8 mouse cellular contexts compared by ENCODE assay signal in the genomic region with DNA sequence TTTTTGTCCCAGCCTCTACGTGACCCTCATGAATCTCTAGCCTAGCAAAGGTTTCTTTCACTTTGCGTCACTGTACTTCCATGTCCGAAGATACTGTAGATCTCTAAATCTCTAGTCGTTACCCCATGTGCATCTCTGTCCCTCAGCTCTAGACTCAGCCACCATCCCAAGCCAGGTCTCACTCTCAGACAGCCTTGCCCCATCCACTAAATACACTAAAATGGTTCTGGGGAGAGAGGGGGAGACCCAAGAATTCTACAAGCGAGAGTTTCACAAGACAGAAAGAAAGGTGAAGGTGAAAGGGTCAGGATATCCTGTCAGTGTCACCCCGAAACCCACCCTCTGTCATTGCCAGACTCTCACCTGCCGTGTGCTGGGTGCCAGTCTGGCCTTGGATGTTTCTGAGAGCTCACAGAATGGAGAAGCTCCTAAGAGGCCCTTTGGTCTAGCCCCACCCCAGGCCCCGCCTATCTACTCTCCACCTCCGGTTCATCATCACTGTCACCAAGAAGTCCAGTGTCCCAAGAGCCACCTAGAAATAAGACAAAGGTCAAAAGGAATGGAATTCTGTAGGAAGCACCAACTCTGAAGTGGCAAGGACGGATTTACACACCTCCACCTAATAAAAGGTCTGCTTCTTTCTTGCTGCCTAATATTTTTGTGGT. TPM values are rescaled to one million over a fixed set of nuclear protein-coding genes. Genes with fewer than 3 reads are reported as not detected.
DNase-seq lines count a peak whose midpoint lies in the region; ATAC-seq and TF ChIP-seq lines count a peak whose summit lies in the region.

Gene Tnfaip8l2, minus strand, starts transcription at position 409 of the 665 bp plus-strand sequence.

- no peaks in the 10 kb centered on the region for H3K27me3 ChIP-seq in liver, embryonic 13.5 days
- no peaks in the 10 kb centered on the region for H3K27me3 ChIP-seq in small intestine, adult 2 months (ENCODE audit: control insufficient read depth, insufficient read depth, low read length)

- WGBS in liver, embryonic 13.5 days (ENCODE audit: insufficient replicate concordance), result 47% methylated on average over 10 of the region's 10 CpGs
- WGBS in small intestine, adult 2 months, result 65% methylated on average over 10 of the region's 10 CpGs

- peak within 1 kb of the TSS; percentile 54 for H3K4me3 ChIP-seq in gastrocnemius, adult 2 months
- H3K4me3 ChIP-seq in liver, embryonic 13.5 days (replicated peaks), result peak within 1 kb of the TSS; percentile 27
- peak within 1 kb of the TSS; percentile 50 for H3K4me3 ChIP-seq in small intestine, adult 2 months (ENCODE audit: low read depth, low read length)

- TF ChIP-seq CTCF in gastrocnemius, adult 2 months (IDR thresholded peaks at IDR 0.05), result no peak
- TF ChIP-seq CTCF in small intestine, adult 2 months (IDR thresholded peaks at IDR 0.05; ENCODE audit: extremely low read depth, insufficient read length, insufficient replicate concordance, low read depth, low read length), result no peak

- TF ChIP-seq POLR2A in small intestine, adult 2 months (IDR thresholded peaks at IDR 0.05; ENCODE audit: low read depth, low read length), result peak; percentile 58; the same call in 1 of the 2 replicates

- peak; percentile 48 for DNase-seq in gastrocnemius, adult 2 months
- DNase-seq in gastrocnemius, postnatal 4 days (ENCODE audit: low spot score in 2 of 2), result no peak
- DNase-seq in T-cell, adult 2 months (ENCODE audit: low spot score), result peak; percentile 64
- DNase-seq in liver, embryonic 13.5 days, result peak; percentile 22
- DNase-seq in right cerebral cortex, postnatal 4 days, result no peak
- DNase-seq in layer of hippocampus, adult 9-10 months (ENCODE audit: low spot score), result no peak
- DNase-seq in ovary, postnatal 14 days (ENCODE audit: low spot score), result no peak

- peak; percentile 74 for ATAC-seq in liver, embryonic 13.5 days (ENCODE audit: low read depth)

- H3K36me3 ChIP-seq in liver, embryonic 13.5 days, result peaks cover 17% of the 10 kb centered on the region
- peaks cover 17% of the 10 kb centered on the region for H3K36me3 ChIP-seq in small intestine, adult 2 months (ENCODE audit: control insufficient read depth, insufficient read depth, low read length)

- H3K4me1 ChIP-seq in liver, embryonic 13.5 days (replicated peaks), result peaks cover 24% of the 10 kb centered on the region
- H3K4me1 ChIP-seq in small intestine, adult 2 months (ENCODE audit: control insufficient read depth, insufficient read depth, insufficient read length, low read length), result peaks cover 4% of the 10 kb centered on the region

- intact Hi-C loops in gastrocnemius, adult 2 months (cut with DNase I), result loop anchor here (1.0 to 5.0 kb wide), 3 partner anchors 32 to 120 kb away; partner anchors contain the start of gene Gabpb2

- no peaks in the 10 kb centered on the region for H3K9me3 ChIP-seq in liver, embryonic 13.5 days (replicated peaks)

- peak within 1 kb of the TSS; percentile 44 for H3K27ac ChIP-seq in gastrocnemius, adult 2 months
- H3K27ac ChIP-seq in liver, embryonic 13.5 days, result peak within 1 kb of the TSS; percentile 40
- peak within 1 kb of the TSS; percentile 74 for H3K27ac ChIP-seq in small intestine, adult 2 months (ENCODE audit: insufficient read depth, low read depth, low read length)

- peak within 1 kb of the TSS; percentile 26; the same call in 1 of the 2 replicates for H3K9ac ChIP-seq in liver, embryonic 13.5 days

- H3K4me2 ChIP-seq in liver, embryonic 13.5 days, result peak within 1 kb of the TSS; percentile 47

RNA-seq across cellular contexts. Expression of gene Tnfaip8l2, which starts in this region (rescaled TPM):
- total RNA-seq in gastrocnemius, adult 2 months (2021), result under 1 TPM; 0.42 to 0.87 TPM
- 1 to 10 TPM; 2.8 to 3.7 TPM for total RNA-seq in gastrocnemius, postnatal 4 days (2021)
- polyA plus RNA-seq in liver, embryonic 13.5 days (2015; fragmentation: Nextera tagmentation; extraction: Ambion mirVana), result 5.7 and 6.0 TPM in 2 replicates
- 8.6 and 52.3 TPM in 2 replicates for polyA plus RNA-seq in small intestine, adult 2 months (2012; rRNA removed)

Comparison
In these comparisons a context has a peak if more than half of its experiments do, and no peak if none do; other contexts are left out.
1. Peak in DNase-seq, H3K4me3 ChIP-seq and H3K27ac ChIP-seq in gastrocnemius, adult 2 months; RNA of the gene not detected or under 1 TPM.
2. DNase-seq: peak in T-cell, adult 2 months (single experiment) and liver, embryonic 13.5 days (single experiment); none in gastrocnemius, postnatal 4 days (0 of 2), right cerebral cortex, postnatal 4 days (single experiment), layer of hippocampus, adult 9-10 months (single experiment) and ovary, postnatal 14 days (single experiment).
3. Peak in every context shown above with its lines, with median percentiles within 50 percentile points of each other: H3K27ac ChIP-seq and H3K4me3 ChIP-seq.